Mouse (Mus musculus) lung, embryonic 15.5 days (tissue): ENCODE measurements at regions not wholly inside any gene's neighbourhood (a gene's known extent, or its start where the extent isn't known, plus 50 kb on each side); places are given as distances from the start of the nearest gene placed in this dataset.
A peak's percentile ranks its signal among the peaks of the same experiment; 100 is the strongest.
"Not testable (repeated sequence)": the region's sequence is repeated elsewhere in the genome, so short reads cannot be mapped to it uniquely, and the experiment has no call there.

ENCODE experiments used
- ATAC-seq: fragments of 200-750 bp; cut with Nextera tagmentation; 2 replicates; pipeline ENCODE4 v1.8.0; 2017; ENCODE audit warnings: moderate number of reproducible peaks, borderline replicate concordance; ENCODE audit not compliant: low FRiP score, low TSS enrichment; ENCODE audit errors: extremely low read depth
- H3K27ac ChIP-seq: fragments of 300-500 bp; sonication (generic); 2 replicates; pipeline ENCODE4 v1.5.1; 2015; ENCODE audit warnings: moderate library complexity, mild to moderate bottlenecking, inconsistent platforms
- H3K27me3 ChIP-seq: fragments of 300-500 bp; sonication (generic); 2 replicates; pipeline ENCODE4 v1.6.1; 2015; ENCODE audit warnings: inconsistent platforms
- H3K36me3 ChIP-seq: fragments of 300-500 bp; sonication (generic); 2 replicates; pipeline ENCODE4 v1.6.1; 2015; ENCODE audit warnings: inconsistent platforms
- H3K4me1 ChIP-seq: fragments of 300-500 bp; sonication (generic); 2 replicates; pipeline ENCODE4 v1.6.1; 2015; ENCODE audit warnings: inconsistent platforms
- H3K4me2 ChIP-seq: fragments of 300-500 bp; sonication (generic); 2 replicates; pipeline ENCODE4 v1.6.1; 2015; ENCODE audit warnings: inconsistent platforms, mild to moderate bottlenecking, moderate library complexity
- H3K4me3 ChIP-seq: fragments of 300-500 bp; sonication (generic); 2 replicates; pipeline ENCODE4 v1.5.1; 2015; ENCODE audit warnings: mild to moderate bottlenecking, inconsistent platforms
- H3K9ac ChIP-seq: fragments of 300-500 bp; sonication (generic); 2 replicates; pipeline ENCODE4 v1.6.1; 2015; ENCODE audit warnings: inconsistent platforms
- H3K9me3 ChIP-seq: fragments of 300-500 bp; sonication (generic); 2 replicates; pipeline ENCODE4 v1.6.1; 2016; ENCODE audit warnings: inconsistent platforms
- WGBS: fragments of 180-500 bp; shearing (Covaris S2); methylation state at CpG from one replicate; pipeline ENCODE4 v1.1.7; 2015; 5-methylcytosine and 5-hydroxymethylcytosine counted together

DNA sequence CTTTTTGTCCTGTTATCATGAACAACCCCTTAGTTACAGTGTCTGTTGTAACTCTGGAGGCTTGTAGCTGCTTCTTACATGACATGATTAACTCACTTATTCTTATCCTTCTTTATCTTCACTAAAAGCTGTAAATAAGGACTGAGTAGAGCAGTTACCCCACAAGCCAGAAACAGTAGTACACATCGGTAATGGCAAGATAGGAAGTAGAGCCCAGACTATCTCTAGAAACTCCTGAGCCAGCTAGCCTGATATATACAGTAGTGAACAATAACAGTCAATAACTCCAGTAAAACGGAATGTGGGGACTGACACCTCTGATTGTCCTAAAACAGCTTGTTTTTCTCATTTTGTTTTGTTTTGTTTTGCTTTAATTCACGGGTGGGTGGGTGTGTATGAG, 80.9 kb upstream of the Adss start:
- H3K9me3 ChIP-seq, H3K36me3 ChIP-seq, H3K9ac ChIP-seq, H3K27me3 ChIP-seq, H3K4me1 ChIP-seq, ATAC-seq, H3K27ac ChIP-seq, H3K4me2 ChIP-seq, H3K4me3 ChIP-seq: not testable (repeated sequence)
- 71% methylated on average over 3 of the region's 3 CpGs for WGBS

DNA sequence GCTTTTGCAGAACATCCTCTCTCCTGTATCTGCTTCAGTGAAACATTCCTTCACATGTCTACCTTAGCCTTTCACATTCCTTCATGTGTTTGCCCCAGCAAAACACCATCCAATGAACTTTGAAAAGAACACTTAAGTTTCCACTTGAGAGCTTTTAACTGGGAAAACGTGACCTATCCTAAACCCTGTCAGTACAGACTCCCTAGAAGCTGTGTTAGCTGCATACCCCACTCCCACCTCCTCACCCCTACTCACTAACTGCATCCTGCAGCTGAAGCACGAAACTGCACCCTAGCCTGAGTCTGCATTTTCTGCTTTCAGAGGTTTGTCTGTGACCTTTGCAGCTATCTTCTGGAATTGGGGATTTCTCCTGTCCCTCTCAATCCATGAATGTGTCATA, 81.7 kb upstream of the Catspere2 start:
- no peak overlapping the region for H3K27ac ChIP-seq
- no peaks in the 10 kb centered on the region for H3K4me1 ChIP-seq
- H3K27me3 ChIP-seq: no peaks in the 10 kb centered on the region
- no peak overlapping the region for H3K4me2 ChIP-seq
- no peaks in the 10 kb centered on the region for H3K36me3 ChIP-seq
- peak; percentile 67; the same call in 1 of the 2 replicates for ATAC-seq
- WGBS: 30% methylated on average over 2 of the region's 2 CpGs
- no peaks in the 10 kb centered on the region for H3K9me3 ChIP-seq
- no peak overlapping the region for H3K4me3 ChIP-seq
- H3K9ac ChIP-seq: no peak overlapping the region

DNA sequence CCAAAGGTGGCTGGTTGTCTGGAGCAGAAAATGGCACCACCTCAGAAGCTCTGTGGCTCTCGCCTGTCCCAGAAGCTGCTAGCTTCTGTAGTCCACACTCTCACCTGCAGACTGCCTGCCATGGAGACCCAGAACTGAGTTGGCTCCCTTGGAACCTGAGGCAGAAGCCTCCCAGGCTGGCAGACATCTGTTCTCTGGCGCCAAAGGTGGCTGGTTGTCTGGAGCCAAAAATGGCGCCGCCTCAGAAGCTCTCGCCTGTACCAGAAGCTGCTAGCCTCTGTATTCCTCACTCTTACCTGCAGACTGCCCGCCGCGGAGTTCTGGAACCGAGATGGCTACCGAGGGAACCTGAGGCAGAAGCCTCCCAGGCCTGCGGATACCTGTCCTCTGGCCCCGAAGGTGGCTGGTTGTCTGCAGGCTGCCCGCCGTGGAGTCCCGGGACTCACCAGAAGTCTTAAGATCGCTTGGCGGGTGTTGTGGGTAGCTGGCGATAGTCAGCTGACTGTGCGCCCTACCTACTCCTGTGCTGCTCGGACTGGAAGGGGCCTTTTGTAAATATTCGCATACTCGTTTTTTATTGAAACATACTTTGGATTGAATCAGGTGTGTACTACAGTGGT, 54.7 kb upstream of the Catspere2 start:
- not testable (repeated sequence) for H3K27ac ChIP-seq, H3K9me3 ChIP-seq, H3K4me2 ChIP-seq, ATAC-seq, H3K4me1 ChIP-seq, H3K4me3 ChIP-seq, H3K9ac ChIP-seq, H3K36me3 ChIP-seq, H3K27me3 ChIP-seq
- 88% methylated on average over 22 of the region's 22 CpGs for WGBS
